Mouse (Mus musculus) erythroblast, embryonic 14.5 days (primary cell): ENCODE measurements around the gene Styxl1.

Experiments
- GATA1 ChIP-seq: IDR thresholded peaks from 2 replicates; pipeline ENCODE4 v1.6.1; 2012; ENCODE audit warnings: low read length, inconsistent platforms, mixed read lengths
- TAL1 ChIP-seq: IDR thresholded peaks from 3 replicates; pipeline ENCODE4 v1.6.1; 2012; ENCODE audit warnings: low read length, inconsistent platforms, mixed read lengths

GRCm38 (mm10) chr5:135710599-135711214, 67.5 kb downstream of the Styxl1 start:
- TF ChIP-seq TAL1 (no peak), GATA1 (no peak)
